Mouse (Mus musculus) adrenal gland, adult (tissue): ENCODE measurements at regions not wholly inside any gene's neighbourhood (a gene's known extent, or its start where the extent isn't known, plus 50 kb on each side); places are given as distances from the start of the nearest gene placed in this dataset.

Source experiments
- DNase-seq, 2 experiments: peaks; one replicate each; pipeline ENCODE4 v3.0.0; 2022 to 2023; ENCODE audit warnings: low spot score in 1 of 2; ENCODE audit not compliant: inconsistent age in 2 of 2

DNA sequence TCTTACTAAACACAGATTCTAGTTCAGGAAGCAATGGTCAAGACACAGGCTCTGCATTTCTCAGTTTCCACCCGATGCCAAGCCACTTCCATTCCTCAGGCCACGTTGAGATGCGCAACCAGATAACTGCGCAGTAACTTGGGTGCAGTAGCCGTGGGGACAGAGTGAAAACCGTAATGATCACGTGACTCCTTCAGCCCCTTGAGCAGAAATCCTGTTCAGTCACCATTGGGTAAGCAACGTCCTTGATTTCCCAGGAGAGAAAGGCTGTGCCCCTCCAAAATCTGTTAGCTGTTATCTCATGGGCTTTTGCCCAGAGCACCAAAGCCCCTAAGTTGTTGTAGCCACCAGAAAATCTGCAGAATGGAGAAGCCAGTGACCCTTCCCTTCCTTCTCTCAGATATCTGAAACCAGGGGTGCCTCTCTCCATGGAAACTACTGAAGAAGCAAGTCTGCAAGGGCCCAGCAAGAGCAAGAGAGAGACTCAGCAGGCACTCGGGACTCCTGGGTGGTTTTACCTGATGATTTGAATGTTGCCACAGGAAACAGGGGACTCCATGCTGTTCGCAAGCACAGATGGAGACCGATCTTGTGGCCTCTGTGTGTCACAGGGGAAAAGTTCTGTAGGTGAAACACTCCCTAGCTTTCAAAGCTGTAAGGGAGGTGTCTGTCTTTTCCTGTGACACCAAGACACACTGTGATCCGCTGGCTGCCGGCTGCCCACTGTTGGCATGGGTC lies 126.7 kb downstream of the Lmo4 start:
- DNase-seq = no peak

GRCm38 (mm10) chr3:144069979-144070540 lies 135.0 kb downstream of the Lmo4 start:
- no peak for DNase-seq

DNA sequence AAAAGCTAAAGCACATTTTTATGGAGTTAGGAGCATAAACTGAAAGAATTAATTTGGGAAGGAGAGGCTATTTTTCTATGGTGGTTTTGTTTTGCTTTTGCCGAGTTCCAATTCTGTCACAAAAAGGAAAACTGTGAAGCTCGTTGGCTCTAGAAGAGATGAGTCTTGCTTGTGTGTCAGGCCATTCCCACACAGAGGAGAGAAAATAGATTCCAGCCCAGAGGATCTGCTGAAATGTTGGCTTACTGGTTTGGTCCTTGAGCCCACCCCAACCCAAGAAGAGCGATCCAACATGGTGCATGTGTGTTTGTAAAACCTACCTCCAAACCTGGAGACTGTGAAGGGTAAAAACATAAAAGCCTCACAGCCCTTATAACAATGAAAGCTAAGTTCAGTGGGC lies 138.0 kb downstream of the Lmo4 start:
- no peak for DNase-seq

GRCm38 (mm10) chr3:144058106-144058505 lies 146.9 kb downstream of the Lmo4 start:
- no peak for DNase-seq

DNA sequence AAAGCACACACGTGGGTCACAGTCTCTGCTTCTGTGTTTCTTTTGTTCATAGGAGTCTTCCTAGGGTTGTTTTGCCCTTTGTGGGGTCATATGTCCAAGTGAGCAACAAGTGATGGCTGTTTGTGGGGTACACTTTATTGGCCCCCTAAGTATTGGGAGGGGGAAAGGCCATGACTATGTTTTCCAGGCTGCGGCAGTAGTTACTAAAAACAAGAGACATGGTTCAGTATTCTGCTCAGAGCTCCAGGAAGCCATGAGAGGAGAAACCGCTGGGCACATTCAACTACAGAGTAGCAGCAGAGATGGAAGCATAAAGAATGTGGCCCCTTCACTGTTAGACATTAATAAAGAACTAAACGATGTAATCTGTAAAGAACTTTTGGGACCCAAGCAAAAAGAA lies 154.7 kb downstream of the Lmo4 start:
- DNase-seq = no peak

- DNase-seq = no peak
These were observed 155.8 kb downstream of the Lmo4 start for GRCm38 (mm10) chr3:144049270-144049669.

DNA sequence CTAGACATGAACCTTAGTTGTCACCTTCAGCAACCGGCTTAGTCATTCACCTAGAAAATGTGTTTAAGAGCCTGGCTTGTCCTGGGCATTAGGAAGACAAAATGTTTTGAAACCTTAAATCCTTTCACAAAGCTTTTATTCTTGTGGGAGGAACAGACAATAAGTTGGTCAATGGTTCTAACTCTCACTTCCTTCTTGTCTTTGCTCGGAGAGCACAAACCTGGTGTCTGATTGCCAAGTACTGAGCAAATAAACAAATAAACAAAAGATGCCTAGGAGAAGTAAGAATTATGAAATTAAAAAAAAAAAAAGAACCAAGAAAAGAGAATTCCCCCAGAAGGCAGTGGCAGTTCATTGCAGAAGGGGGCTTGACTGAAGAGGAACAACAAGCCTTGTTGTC lies 160.7 kb downstream of the Lmo4 start:
- no peak for DNase-seq

DNA sequence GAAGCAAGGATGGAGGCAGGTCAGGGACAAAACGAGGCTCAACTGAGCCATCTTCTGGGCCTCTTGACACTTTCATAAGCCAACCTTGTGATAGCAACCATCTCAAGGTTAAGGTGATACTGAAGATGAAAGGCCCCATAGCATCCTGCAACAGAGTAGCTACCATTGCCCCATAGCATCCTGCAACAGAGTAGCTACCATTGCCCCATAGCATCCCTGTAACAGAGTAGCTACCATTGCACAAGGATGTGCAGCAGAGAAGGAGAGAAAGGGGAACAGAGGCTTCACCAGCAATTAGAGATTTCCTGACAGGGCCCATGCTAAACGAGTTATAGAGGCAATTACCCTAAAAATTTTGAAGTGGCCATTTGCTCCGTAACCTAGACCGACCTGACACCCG lies 163.2 kb downstream of the Lmo4 start:
- DNase-seq = no peak

DNA sequence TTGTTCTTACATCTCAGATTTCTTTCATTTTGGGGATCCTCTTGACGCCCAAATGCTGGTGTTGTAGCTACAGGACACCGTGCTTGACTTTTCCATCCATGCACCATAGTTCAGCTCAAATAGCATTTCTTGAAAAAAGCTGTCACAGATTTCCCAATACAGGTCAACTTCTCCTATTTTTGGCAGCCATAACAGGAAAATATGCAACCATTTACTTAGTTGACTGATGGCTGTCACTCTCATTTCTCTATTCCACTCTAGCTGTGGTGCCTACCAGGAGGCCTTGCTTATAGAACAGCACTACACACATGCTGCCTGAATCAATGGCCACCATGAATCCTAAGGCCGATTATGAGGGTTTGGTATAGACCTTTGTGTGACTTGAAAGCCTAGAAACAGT lies 165.5 kb downstream of the Lmo4 start:
- no peak for DNase-seq

DNA sequence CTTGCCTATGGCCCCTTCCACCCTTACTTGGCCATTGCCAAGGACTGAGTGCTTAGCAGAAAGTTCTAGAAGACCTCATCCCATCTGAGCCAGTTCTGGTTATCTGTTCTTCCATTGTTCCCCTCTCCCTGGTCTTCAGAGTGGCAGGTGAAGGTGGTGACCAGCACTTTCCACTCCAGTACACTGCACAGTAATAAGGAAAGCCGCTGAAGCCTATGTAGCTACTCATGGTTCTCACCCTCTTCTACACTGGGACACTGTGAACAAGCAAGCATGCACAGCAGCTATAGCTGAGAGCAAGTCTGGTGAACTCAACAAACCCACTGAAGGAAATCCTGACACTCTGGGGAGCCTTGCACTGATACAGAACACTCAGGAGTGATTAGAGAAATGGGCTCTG lies 175.4 kb downstream of the Lmo4 start:
- DNase-seq = no peak

GRCm38 (mm10) chr3:144029121-144029520 lies 175.9 kb downstream of the Lmo4 start:
- DNase-seq = no peak

- no peak for DNase-seq
These were observed 177.7 kb downstream of the Lmo4 start for GRCm38 (mm10) chr3:144027134-144027980.

DNA sequence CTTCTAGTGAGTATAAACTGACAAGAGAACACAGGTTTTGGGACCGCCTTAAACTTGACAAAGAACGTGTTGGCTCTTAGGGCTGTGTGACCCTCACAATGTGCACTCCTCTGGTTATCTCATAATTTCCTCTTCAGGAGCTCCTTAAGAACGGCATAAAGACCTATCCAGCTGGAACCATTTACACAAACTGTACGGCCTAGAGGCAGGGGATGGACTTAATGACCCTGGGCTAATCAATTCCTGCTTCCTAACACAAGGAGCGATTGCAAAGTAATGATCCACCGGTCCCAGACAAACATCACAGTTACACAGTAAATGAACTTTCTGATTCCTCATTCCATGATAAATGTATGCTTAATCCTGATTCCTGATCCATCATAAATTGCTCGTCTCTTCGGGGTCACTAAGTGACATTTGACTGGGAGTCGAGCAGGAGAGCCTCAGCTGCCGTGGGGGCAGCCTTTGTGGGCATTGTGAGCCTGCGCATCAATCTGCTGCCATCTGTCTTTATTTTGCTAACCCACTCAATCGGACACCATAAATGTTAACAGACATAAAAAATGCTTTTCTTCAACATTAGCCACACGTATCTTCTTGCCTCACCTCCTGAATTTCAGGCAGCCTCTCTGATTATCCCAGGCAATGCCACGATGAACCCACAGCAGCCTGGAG lies 179.4 kb downstream of the Lmo4 start:
- no peak for DNase-seq

- no peak for DNase-seq
These were observed 180.8 kb downstream of the Lmo4 start for GRCm38 (mm10) chr3:144024216-144024615.

- no peak for DNase-seq
These were observed 182.0 kb downstream of the Lmo4 start for GRCm38 (mm10) chr3:144023058-144023457.

- no peak for DNase-seq
These were observed 183.1 kb downstream of the Lmo4 start for GRCm38 (mm10) chr3:144021969-144022368.

- DNase-seq = no peak
These were observed 184.7 kb downstream of the Lmo4 start for GRCm38 (mm10) chr3:144020189-144020940.

- no peak for DNase-seq
These were observed 185.7 kb downstream of the Lmo4 start for GRCm38 (mm10) chr3:144019293-144019692.

- DNase-seq = no peak
These were observed 186.5 kb downstream of the Lmo4 start for GRCm38 (mm10) chr3:144018559-144018958.

GRCm38 (mm10) chr3:144015236-144015635 lies 189.8 kb downstream of the Lmo4 start:
- no peak for DNase-seq
